Mouse (Mus musculus) bone marrow, adult 2 months (tissue): ENCODE results near the gene Nin. TPM values are rescaled to one million over a fixed set of nuclear protein-coding genes. Genes with fewer than 3 reads are reported as not detected.

Experiments used
- H3K27ac ChIP-seq: fragments of 200-500 bp; 2 replicates; pipeline ENCODE4 v1.5.1; 2012; ENCODE audit warnings: low read depth, mild to moderate bottlenecking, control low read depth, inconsistent platforms, low read length; ENCODE audit not compliant: control insufficient read depth, poor library complexity, insufficient read depth
- H3K4me1 ChIP-seq: fragments of 200-500 bp; 2 replicates; pipeline ENCODE4 v1.6.1; 2011; ENCODE audit warnings: low read length; ENCODE audit not compliant: control insufficient read depth, insufficient read depth
- H3K4me3 ChIP-seq: fragments of 200-500 bp; replicated peaks from 2 replicates; pipeline ENCODE3; 2011; ENCODE audit warnings: mild to moderate bottlenecking, low read depth, low read length, control low read depth; ENCODE audit not compliant: control insufficient read depth
- CTCF ChIP-seq: fragments of 200-500 bp; IDR thresholded peaks from 2 replicates; pipeline ENCODE4 v1.5.1; 2011; ENCODE audit warnings: low read length, control low read depth; ENCODE audit not compliant: control insufficient read depth, insufficient read depth
- POLR2A ChIP-seq: fragments of 200-500 bp; IDR thresholded peaks from 2 replicates; pipeline ENCODE4 v1.6.1; 2011; ENCODE audit warnings: low read depth, mild to moderate bottlenecking, control low read depth, low read length, borderline replicate concordance; ENCODE audit not compliant: control insufficient read depth
- WGBS: fragments of 180-500 bp; shearing (Covaris S2); methylation state at CpG from one replicate; pipeline ENCODE4 v1.1.7; 2018; 5-methylcytosine and 5-hydroxymethylcytosine counted together
- polyA plus RNA-seq: library from polyadenylated mRNA; stranded (reverse); fragments of >200 nt; gene quantifications from 2 replicates; pipeline ENCODE4 v1.2.4, GENCODE M21; 2011; ENCODE audit warnings: low replicate concordance; ENCODE audit not compliant: missing spikeins, insufficient read depth, insufficient read length

The Nin gene
- polyA plus RNA-seq, 1 experiment = 28.5 TPM

DNA sequence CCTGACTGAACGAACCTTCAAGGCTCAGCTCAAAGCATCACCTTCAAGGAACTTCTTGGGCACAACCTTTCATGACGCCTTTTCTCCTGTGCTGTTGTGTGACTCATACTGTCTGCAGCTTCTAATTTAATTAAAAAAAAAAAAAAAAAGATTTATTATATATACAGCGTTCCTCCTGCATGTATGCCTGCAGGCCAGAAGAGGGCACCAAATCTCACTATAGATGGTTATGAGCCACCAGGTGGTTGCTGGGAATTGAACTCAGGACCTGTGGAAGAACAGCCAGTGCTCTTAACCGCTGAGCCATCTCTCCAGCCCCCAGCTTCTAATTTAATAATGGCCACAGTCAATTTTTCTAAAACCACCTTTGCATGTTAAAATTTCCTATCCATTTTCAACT, 29.8 kb downstream of the Nin start:
- H3K4me3 ChIP-seq = no peak overlapping the region
- H3K4me1 ChIP-seq = peaks cover 7% of the 10 kb centered on the region; the same call in 1 of the 2 replicates
- WGBS = 75% methylated on average over 4 of the region's 4 CpGs
- TF ChIP-seq CTCF (no peak), POLR2A (no peak)
- H3K27ac ChIP-seq = peak overlapping the region; percentile 69; the same call in 1 of the 2 replicates

DNA sequence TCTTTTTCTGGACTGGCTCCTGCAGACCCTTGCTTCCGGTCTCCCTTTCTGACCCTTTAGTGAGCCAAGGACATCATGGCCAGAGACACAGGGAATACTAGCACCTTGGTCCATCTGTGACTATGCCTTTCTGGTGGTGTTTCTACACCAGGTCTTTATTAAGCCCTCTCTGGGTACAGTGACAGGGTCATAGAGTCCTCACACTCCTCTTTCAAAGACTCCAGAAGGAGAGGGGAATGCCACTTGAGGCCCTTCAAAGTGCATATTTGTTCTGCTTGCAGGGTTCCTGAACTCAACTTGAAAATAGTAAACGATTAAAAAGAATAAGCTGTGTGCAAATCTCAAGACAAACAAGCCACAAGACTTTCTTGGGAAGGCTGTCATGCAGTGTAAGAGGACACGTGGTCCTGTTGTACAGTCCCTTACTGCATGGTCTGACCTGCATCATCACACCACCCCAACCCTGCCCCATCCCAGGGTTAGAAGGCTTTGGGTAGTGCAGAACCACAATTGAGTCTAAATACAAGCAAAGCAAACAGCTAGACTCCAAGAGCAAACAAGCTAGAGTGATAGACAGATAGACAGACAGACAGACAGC, 30.5 kb downstream of the Nin start:
- WGBS = 76% methylated on average over 3 of the region's 3 CpGs
- H3K4me1 ChIP-seq = peaks cover 7% of the 10 kb centered on the region; the same call in 1 of the 2 replicates
- H3K4me3 ChIP-seq = no peak overlapping the region
- H3K27ac ChIP-seq = peak overlapping the region; percentile 69; the same call in 1 of the 2 replicates
- TF ChIP-seq CTCF = no peak
- TF ChIP-seq POLR2A = no peak

DNA sequence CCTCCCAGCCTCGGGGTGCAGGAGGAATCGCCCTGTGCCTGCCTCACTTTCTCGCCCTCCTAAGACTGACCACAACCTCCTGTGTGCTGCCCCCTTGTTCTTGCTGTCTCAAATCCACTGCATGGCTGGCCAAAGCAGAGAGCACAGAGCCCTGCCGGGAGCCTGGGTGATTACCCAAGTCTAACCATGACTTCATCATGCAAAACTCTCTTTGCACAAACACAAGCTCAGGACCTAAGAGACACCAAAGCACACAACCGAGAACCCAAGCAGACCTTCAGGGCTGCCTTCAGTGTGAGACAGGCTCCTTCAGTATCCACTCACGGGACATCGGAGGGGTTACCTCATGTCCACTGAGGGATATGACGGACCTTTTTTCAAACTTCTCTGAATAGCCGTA, 31.0 kb downstream of the Nin start:
- Histone ChIP-seq H3K4me3 (no peak overlapping the region), H3K4me1 (peaks cover 7% of the 10 kb centered on the region; the same call in 1 of the 2 replicates), H3K27ac (peak overlapping the region; percentile 13)
- TF ChIP-seq POLR2A (no peak), CTCF (no peak)
- WGBS = 66% methylated on average over 9 of the region's 9 CpGs

DNA sequence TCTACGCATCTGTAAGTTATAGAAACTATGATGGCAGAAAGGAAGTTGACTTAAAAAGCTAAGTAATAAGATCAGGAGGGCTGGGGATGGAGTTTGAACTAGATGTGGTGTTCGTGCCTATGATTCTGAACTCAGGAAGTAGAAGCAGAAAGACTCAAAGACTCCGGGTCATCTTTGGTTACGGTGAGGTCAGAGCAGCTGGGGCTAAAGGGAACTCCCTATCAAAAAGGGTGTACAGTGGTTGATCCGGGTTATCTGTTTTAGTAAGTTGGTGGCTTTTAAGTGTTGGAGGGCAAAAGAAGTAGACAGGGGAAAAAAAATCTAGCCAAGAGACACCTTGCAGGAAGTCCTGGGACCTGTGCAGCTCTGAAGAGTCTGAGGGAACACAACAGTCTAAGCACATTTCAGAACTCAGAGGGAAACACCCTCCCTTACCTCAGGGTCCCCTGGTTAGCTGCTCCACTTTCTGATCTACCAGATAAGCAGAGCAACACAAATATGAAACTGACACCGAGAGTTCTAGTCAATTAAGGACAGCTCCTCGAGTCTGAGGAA, 35.0 kb downstream of the Nin start:
- Histone ChIP-seq H3K4me1 (peaks cover 5% of the 10 kb centered on the region; the same call in 1 of the 2 replicates), H3K27ac (no peak overlapping the region), H3K4me3 (no peak overlapping the region)
- 41% methylated on average over 7 of the region's 7 CpGs for WGBS
- TF ChIP-seq POLR2A (no peak), CTCF (no peak)

DNA sequence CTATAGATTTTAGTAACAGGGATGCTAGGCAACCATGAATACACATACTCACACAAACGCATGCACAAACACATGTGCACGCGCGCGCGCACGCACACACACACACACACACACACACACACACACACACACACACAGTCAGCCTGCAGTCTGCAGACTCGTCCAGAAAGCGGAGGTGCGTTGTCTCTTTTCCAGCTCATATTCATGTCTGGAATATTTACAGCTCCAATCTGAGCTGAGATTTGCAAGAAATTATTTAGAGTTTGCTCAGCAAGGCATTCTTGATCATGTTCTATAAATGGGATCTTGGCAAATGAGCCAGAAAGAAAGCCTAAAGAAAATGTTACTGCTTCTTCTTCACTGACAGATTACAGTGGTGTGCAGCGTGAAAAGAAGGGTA, 37.0 kb downstream of the Nin start:
- no peak overlapping the region for H3K27ac ChIP-seq
- H3K4me3 ChIP-seq = no peak overlapping the region
- 92% methylated on average over 11 of the region's 11 CpGs for WGBS
- H3K4me1 ChIP-seq = no peaks in the 10 kb centered on the region
- TF ChIP-seq POLR2A = no peak
- no peak for TF ChIP-seq CTCF

DNA sequence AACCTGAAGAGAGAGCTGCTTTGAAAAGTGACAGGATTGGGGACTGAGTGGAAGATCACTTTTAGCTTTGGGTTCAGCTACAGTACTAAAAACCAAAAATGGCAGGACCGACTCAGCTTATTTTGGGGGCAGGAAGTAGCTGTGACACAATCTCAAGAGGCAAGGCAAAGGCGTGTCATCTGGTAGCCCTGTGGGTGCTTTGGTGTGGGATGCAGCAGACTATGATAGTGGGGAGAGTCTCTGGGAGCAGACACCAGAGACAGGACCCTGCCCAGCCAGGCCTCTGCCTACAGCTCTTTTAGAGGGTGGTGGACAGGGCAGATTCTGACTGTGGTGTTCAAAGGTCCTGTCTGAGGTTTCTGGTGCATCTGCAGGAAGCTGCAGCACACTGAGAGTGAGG, 38.5 kb downstream of the Nin start:
- no peak overlapping the region for H3K4me3 ChIP-seq
- TF ChIP-seq POLR2A (no peak), CTCF (no peak)
- WGBS = 11% methylated on average over 2 of the region's 2 CpGs

DNA sequence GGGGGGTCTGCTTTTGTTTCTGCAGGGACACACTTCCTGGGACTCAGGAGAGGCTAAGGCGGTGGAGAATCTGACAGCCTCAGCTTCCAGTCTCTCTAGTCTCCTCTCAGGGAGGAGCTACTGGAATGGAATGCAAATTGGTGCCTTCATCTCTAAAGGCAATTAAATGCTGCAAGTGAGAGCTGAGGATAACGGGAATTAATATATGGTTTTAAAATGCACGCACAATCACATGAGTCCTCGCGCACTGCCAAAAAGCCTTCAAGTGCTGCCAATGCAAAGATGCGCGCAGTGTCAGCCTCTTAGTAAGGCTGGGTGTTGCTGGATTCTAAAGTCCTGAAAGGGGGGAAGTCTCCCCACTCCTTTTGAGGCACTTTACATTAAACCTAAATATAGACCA, 42.6 kb downstream of the Nin start:
- no peaks in the 10 kb centered on the region; the same call in 1 of the 2 replicates for H3K4me1 ChIP-seq
- H3K4me3 ChIP-seq = no peak overlapping the region
- 94% methylated on average over 7 of the region's 7 CpGs for WGBS
- no peak overlapping the region for H3K27ac ChIP-seq
- TF ChIP-seq CTCF (no peak), POLR2A (no peak)

More for the DNA sequence above, 38.5 kb downstream of the Nin start:
- Histone ChIP-seq H3K4me1 (no peaks in the 10 kb centered on the region), H3K27ac (no peak overlapping the region; the same call in 1 of the 2 replicates)

DNA sequence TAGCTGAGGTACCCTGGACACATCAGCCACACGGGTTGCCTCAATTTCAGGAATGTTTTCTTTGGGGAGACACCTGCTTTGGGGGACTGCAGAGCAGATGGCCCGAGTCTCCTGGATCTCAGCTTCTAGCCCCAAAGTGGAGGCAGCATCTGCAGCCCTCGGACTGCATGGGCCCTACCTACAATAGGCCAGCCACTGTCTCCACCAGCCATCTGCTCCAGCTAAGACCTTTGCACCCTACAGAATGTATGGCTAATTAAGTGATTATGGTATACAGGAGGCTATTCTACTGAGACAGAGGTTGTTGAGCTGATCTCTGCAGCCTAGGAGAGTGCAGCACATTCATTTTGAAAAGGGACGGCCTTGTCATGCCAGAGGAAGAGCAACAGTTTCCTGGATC, 43.2 kb downstream of the Nin start:
- WGBS = 78% methylated on average over 4 of the region's 4 CpGs
- Histone ChIP-seq H3K4me1 (no peaks in the 10 kb centered on the region; the same call in 1 of the 2 replicates), H3K27ac (no peak overlapping the region), H3K4me3 (no peak overlapping the region)
- TF ChIP-seq CTCF = no peak
